Mouse (Mus musculus) hindbrain, embryonic 15.5 days (tissue): ENCODE measurements around the gene Lhpp. TPM values are rescaled to one million over a fixed set of nuclear protein-coding genes. Genes with fewer than 3 reads are reported as not detected.

Experiments
- ATAC-seq: fragments of 200-750 bp; cut with Nextera tagmentation; 2 replicates; pipeline ENCODE4 v1.8.0; 2017; ENCODE audit warnings: low read depth, moderate number of reproducible peaks, moderate TSS enrichment; ENCODE audit not compliant: low FRiP score
- H3K27ac ChIP-seq: fragments of 300-500 bp; sonication (generic); replicated peaks from 2 replicates; pipeline ENCODE4 v1.5.1; 2015; ENCODE audit warnings: mild to moderate bottlenecking, inconsistent platforms
- H3K27me3 ChIP-seq: fragments of 300-500 bp; sonication (generic); 2 replicates; pipeline ENCODE4 v1.6.1; 2015; ENCODE audit warnings: control low read depth, inconsistent platforms
- H3K36me3 ChIP-seq: fragments of 300-500 bp; sonication (generic); 2 replicates; pipeline ENCODE4 v1.6.1; 2015; ENCODE audit warnings: control low read depth, inconsistent platforms
- H3K4me1 ChIP-seq: fragments of 300-500 bp; sonication (generic); replicated peaks from 2 replicates; pipeline ENCODE4 v1.6.1; 2015; ENCODE audit warnings: control low read depth, inconsistent platforms
- H3K4me2 ChIP-seq: fragments of 300-500 bp; sonication (generic); 2 replicates; pipeline ENCODE4 v1.6.1; 2015; ENCODE audit warnings: moderate library complexity, mild to moderate bottlenecking, inconsistent platforms
- H3K4me3 ChIP-seq: fragments of 300-500 bp; sonication (generic); 2 replicates; pipeline ENCODE4 v1.5.1; 2015; ENCODE audit warnings: mild to moderate bottlenecking, inconsistent platforms
- H3K9ac ChIP-seq: fragments of 300-500 bp; sonication (generic); 2 replicates; pipeline ENCODE4 v1.6.1; 2015; ENCODE audit warnings: inconsistent platforms
- H3K9me3 ChIP-seq: fragments of 300-500 bp; sonication (generic); 2 replicates; pipeline ENCODE4 v1.6.1; 2016; ENCODE audit warnings: control low read depth, inconsistent platforms
- WGBS: fragments of 180-500 bp; shearing (Covaris S2); methylation state at CpG from one replicate; pipeline ENCODE4 v1.1.7; 2015; 5-methylcytosine and 5-hydroxymethylcytosine counted together
- polyA plus RNA-seq: library from polyadenylated mRNA; unstranded; fragments of >200 nt; fragmentation: Nextera tagmentation; extraction: Ambion mirVana; gene quantifications from 2 replicates; pipeline ENCODE4 v1.2.1, GENCODE M21; 2015

The Lhpp gene
- polyA plus RNA-seq, 1 experiment from 2014 or later: 50.6 TPM

DNA sequence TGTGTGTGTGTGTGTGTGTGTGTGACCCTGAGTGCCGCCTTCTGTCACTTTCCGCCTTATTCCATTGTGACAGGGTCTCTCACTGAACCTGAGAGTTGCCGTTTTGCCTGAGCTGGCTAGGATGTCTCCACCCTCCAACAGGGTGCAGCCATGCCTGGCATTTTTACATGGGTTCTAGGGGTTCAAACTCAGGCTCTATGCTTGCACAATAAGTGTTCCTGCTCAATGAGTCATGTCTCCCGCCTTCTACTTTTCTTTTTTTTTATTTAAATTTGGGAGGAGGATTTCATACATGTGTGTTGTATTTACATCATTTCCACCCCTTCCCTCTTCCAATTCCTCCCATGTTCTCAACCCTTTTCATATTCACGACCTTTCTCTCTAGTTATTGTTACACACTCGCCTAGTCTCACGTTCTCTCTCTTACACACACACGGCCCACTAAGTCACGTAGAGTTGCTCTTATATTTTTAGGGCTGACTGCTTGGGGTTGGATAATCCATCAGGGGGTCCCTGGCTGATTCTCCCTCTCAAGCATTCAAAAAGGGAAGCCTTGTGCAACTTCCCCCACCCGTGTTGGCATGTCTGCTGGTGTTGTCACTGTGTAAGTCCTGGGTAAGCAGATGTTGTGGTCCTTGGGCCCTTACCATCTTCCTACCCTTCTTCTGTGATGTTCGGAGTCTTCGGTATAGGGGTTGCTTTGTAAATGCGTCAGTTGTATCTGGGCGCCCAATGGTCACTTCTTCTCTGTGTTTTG, 80.5 kb downstream of the Lhpp start:
- no peak overlapping the region for H3K4me3 ChIP-seq
- no peak overlapping the region for H3K9ac ChIP-seq
- H3K36me3 ChIP-seq: peaks cover 6% of the 10 kb centered on the region; the same call in 1 of the 2 replicates
- H3K27ac ChIP-seq: no peak overlapping the region
- no peaks in the 10 kb centered on the region for H3K9me3 ChIP-seq
- H3K4me1 ChIP-seq: peaks cover 10% of the 10 kb centered on the region; the same call in 1 of the 2 replicates
- no peak overlapping the region for H3K4me2 ChIP-seq
- ATAC-seq: no peak
- no peaks in the 10 kb centered on the region for H3K27me3 ChIP-seq
- 91% methylated on average over 14 of the region's 14 CpGs for WGBS

DNA sequence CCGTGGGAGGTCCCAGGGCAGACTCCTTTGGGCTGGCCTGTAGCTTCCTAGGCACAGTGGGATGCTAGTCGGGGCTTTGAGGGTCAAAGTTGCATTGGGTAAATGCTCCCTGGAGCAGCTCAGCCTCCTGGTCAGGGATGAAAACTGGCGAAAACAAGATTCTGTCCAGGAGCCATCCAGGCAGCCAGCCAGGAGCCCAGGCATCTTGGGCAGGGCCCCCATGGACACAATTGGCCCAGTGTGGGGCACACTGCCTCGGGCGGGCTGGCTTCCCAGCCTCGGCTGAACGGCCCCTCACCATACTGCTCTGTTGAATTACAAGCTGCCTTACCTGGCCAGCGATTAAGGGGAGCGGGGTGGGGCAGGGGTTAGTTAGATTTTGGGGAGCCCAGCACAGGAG, 82.3 kb downstream of the Lhpp start:
- Histone ChIP-seq H3K4me1 (peaks cover 10% of the 10 kb centered on the region; the same call in 1 of the 2 replicates), H3K9me3 (no peaks in the 10 kb centered on the region), H3K4me3 (no peak overlapping the region), H3K4me2 (no peak overlapping the region), H3K27me3 (no peaks in the 10 kb centered on the region), H3K27ac (no peak overlapping the region), H3K9ac (no peak overlapping the region), H3K36me3 (peaks cover 6% of the 10 kb centered on the region; the same call in 1 of the 2 replicates)
- 74% methylated on average over 9 of the region's 9 CpGs for WGBS
- no peak for ATAC-seq

DNA sequence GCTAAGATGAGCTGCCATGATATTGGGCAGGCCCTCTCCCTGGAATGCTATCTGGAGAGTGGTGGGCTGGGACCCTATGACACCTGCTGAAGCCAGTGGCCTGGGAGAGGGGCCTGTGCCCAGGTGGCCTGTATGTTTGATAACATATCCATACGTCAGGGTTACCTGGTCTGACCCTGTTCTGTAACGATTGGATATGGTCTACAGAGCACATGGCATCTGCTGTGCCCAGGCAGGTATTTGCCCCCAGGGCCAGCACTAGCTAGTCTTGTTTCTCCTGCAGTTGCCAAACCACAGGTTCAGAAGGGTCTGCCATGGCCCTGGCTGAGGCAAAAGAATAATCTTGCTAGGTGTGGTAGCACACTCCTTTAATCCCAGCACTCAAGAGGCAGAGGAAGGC, 83.1 kb downstream of the Lhpp start:
- 96% methylated on average over 2 of the region's 2 CpGs for WGBS
- Histone ChIP-seq H3K27ac (no peak overlapping the region), H3K4me2 (no peak overlapping the region), H3K36me3 (peaks cover 6% of the 10 kb centered on the region; the same call in 1 of the 2 replicates), H3K9ac (no peak overlapping the region), H3K27me3 (no peaks in the 10 kb centered on the region), H3K4me3 (no peak overlapping the region), H3K4me1 (peaks cover 7% of the 10 kb centered on the region; the same call in 1 of the 2 replicates), H3K9me3 (no peaks in the 10 kb centered on the region)
- no peak for ATAC-seq

DNA sequence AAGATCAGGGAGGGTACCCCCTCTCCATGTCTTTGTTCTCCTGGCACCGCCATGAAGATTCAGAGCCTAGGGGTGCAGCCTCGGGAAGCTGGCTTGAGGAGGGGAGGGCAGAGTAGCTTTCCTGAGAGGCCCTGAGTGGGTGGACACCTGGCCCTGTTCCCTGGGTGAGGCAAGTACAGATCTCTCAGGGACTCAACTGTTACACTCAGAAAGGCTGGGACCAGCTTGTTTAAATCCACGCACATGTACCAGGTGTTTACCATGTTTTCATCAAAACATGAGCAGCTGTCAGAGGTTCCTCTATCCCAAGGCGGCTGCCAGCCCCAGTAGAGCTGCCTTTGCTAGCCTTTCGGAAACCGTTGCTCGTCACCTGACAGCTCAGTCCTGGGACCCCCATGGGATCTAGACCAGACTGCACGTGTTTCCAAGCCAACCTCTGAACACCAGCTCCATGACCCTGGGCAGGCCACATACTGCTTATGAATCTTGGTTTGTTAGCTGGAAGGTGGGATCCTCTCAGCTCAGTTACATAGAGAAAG, 86.9 kb downstream of the Lhpp start:
- Histone ChIP-seq H3K9ac (no peak overlapping the region), H3K4me1 (0 out of 2 replicates have a peak, but pooled peaks cover 5% of the 10 kb centered on the region), H3K27me3 (no peaks in the 10 kb centered on the region), H3K9me3 (no peaks in the 10 kb centered on the region), H3K4me3 (no peak overlapping the region), H3K27ac (no peak overlapping the region), H3K4me2 (no peak overlapping the region), H3K36me3 (peaks cover 6% of the 10 kb centered on the region; the same call in 1 of the 2 replicates)
- ATAC-seq: no peak
- WGBS: 71% methylated on average over 8 of the region's 8 CpGs

DNA sequence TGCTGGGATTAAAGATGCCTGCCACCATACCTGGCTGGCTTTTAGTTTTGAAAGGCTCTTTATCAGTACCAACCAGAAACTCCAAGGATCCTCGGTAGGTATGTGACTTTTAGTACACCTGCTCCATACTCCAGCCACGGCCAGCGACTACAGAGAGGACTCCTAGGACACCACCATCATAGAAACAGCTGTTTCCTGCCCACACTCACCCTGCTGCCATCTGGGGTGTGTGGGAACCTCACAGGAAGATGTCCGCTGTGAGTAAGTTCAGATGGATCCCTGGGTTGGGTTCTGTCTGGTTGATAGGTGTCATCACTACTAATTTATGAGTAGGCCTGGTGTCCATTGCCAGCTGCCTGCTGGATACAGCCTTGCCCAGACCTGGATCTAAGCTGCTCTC, 88.3 kb downstream of the Lhpp start:
- Histone ChIP-seq H3K9ac (no peak overlapping the region), H3K4me1 (no peaks in the 10 kb centered on the region), H3K9me3 (no peaks in the 10 kb centered on the region), H3K27ac (no peak overlapping the region), H3K36me3 (peaks cover 6% of the 10 kb centered on the region; the same call in 1 of the 2 replicates), H3K27me3 (no peaks in the 10 kb centered on the region), H3K4me2 (no peak overlapping the region), H3K4me3 (no peak overlapping the region)
- ATAC-seq: no peak
- 90% methylated on average over 4 of the region's 4 CpGs for WGBS

DNA sequence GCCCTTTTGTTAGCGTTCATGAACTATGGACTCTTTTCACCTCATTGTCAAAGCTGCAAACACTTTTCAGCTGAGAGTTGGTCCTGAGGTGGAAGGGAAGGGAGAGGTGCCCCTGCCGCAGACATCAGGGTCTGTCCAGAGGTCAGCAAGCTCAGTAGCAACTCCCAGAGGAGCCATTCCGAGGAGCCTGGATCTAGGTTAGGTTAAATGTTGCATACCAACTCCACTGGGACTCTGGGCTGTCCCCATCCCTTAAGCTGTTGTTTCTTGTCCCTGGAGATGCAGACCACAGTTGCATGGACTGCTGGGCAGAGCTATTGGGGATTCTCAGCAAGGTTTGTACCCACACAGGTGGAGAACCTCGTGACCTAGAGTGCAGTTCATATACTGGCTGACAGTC, 88.7 kb downstream of the Lhpp start:
- no peak overlapping the region for H3K27ac ChIP-seq
- WGBS: 75% methylated on average over 4 of the region's 4 CpGs

DNA sequence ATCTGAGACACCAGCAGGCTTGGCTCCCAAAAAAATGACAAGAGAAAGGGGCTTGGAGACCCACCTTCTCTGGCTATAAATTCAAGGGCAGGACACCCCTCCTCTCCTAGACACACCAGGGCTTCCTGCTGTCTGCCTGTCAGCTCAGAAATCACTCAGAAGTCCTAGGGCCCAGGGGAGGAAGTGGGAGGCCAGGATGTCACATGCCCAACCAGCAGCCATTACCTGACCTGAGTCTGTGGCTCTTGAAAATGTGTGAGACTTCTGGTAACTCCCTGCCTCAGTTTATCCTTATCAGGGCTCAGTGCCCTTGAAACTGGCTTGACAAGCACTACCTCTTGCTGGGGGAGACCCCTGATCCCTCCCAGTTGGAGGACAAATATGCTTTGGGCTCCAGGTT, 89.2 kb downstream of the Lhpp start:
- H3K9me3 ChIP-seq: no peaks in the 10 kb centered on the region
- H3K4me3 ChIP-seq: no peak overlapping the region
- no peak for ATAC-seq
- H3K4me1 ChIP-seq: no peaks in the 10 kb centered on the region
- no peaks in the 10 kb centered on the region for H3K27me3 ChIP-seq
- no peak overlapping the region for H3K4me2 ChIP-seq
- H3K27ac ChIP-seq: no peak overlapping the region
- H3K9ac ChIP-seq: no peak overlapping the region
- peaks cover 5% of the 10 kb centered on the region; the same call in 1 of the 2 replicates for H3K36me3 ChIP-seq

More for the DNA sequence above, 88.7 kb downstream of the Lhpp start:
- H3K4me1 ChIP-seq: no peaks in the 10 kb centered on the region
- H3K36me3 ChIP-seq: peaks cover 6% of the 10 kb centered on the region; the same call in 1 of the 2 replicates
- no peaks in the 10 kb centered on the region for H3K9me3 ChIP-seq
- H3K9ac ChIP-seq: no peak overlapping the region
- no peaks in the 10 kb centered on the region for H3K27me3 ChIP-seq
- H3K4me3 ChIP-seq: no peak overlapping the region
- H3K4me2 ChIP-seq: no peak overlapping the region
- no peak for ATAC-seq

DNA sequence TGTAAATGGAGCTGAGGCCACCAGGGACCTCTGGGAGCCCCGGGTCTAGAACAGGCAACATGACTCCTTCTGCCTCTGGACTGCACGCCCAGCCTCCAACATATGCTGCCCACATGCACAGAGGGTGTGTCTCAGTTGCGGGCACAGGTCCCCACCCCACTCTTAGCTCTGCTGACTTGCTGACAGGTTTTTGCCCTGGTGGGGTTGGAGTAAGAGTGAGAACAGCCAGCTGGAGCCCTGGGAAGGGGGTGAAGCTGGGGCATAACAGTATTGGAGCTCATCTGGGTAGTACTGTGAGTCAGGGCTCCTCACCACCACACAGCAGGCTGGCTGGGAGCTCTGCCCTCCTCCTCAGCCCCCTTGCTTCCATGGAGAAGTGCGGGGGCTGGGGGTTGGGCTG, 89.7 kb downstream of the Lhpp start:
- Histone ChIP-seq H3K4me2 (no peak overlapping the region), H3K36me3 (peaks cover under 1% of the 10 kb centered on the region; the same call in 1 of the 2 replicates), H3K27me3 (no peaks in the 10 kb centered on the region), H3K27ac (no peak overlapping the region), H3K9me3 (no peaks in the 10 kb centered on the region), H3K4me3 (no peak overlapping the region), H3K4me1 (no peaks in the 10 kb centered on the region), H3K9ac (no peak overlapping the region)
- ATAC-seq: no peak
- WGBS: 92% methylated on average over 4 of the region's 4 CpGs

DNA sequence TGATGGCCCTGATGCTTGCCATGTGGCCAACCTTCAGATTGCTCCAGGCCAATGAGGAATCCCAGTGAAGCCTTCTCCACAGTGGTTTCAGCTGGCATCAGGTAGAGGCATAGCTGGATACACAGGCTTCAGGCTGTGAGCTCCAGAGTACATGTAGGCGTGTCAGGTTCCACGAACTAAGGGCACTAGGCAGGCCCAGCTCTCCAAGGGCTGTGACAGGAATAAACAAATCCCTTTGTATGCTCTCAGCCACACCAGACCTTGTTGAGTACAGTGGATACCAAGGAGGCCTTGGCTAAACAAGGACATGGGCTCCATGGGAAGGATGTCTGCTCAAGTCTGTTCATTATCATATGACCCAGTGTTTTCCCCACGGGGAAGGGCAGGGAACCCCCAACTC, 91.0 kb downstream of the Lhpp start:
- Histone ChIP-seq H3K27ac (no peak overlapping the region), H3K4me1 (no peaks in the 10 kb centered on the region), H3K4me3 (no peak overlapping the region), H3K36me3 (no peaks in the 10 kb centered on the region), H3K9ac (no peak overlapping the region), H3K27me3 (no peaks in the 10 kb centered on the region), H3K9me3 (no peaks in the 10 kb centered on the region), H3K4me2 (no peak overlapping the region)
- no peak for ATAC-seq
- 82% methylated on average over 3 of the region's 3 CpGs for WGBS

DNA sequence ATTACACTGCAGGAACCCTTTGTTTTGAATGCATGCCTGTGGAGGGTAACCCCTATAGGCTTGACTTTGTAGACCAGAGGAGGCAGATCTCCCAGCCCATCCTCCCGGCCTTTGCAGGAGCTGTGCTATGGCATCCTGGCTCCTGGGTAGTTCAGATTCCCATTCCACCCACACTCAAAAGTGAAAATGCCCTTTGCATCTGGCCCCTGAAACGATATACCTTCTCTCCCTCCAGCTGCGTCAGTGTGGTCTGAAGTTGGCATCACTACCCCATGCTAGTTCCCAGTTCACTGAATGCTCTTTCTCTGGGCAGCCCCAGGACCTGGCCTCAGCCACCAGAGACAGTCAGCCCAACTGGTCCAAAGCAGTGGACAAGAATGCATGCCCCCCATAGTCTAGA, 91.6 kb downstream of the Lhpp start:
- Histone ChIP-seq H3K27me3 (no peaks in the 10 kb centered on the region), H3K4me1 (no peaks in the 10 kb centered on the region), H3K27ac (no peak overlapping the region), H3K4me2 (no peak overlapping the region), H3K36me3 (no peaks in the 10 kb centered on the region), H3K4me3 (no peak overlapping the region), H3K9me3 (no peaks in the 10 kb centered on the region), H3K9ac (no peak overlapping the region)
- 82% methylated on average over 3 of the region's 3 CpGs for WGBS
- ATAC-seq: no peak

DNA sequence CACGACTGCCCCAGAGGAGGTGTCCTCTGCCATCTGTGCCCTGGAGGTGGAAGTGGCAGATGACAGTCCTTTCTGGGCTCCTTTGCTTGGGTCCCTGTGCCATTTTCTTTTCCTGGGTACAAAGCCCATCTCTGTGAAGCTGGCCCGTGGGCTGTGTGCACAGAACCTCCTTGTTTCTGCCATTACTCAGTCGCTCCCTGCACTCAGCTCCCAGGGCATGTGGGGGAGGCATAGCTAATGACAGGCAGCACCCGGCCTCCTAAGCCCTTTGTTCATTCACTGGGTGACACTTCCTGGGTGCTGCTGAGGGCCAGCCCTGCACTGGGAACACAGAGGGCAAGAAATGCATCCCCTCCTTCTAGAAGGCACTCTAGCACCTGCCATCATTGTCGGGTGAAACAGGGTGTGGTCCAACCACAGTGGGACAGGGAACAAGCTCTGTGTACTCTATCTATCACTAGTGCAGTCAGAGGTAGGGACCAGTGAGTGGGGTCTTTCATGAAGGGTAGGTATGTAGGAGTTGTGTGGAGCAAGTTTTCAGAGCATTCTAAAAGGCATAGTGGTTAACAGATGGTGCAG, 92.1 kb downstream of the Lhpp start:
- no peak overlapping the region for H3K4me3 ChIP-seq
- no peaks in the 10 kb centered on the region for H3K9me3 ChIP-seq
- H3K36me3 ChIP-seq: no peaks in the 10 kb centered on the region
- H3K4me2 ChIP-seq: no peak overlapping the region
- no peak for ATAC-seq
- H3K27me3 ChIP-seq: no peaks in the 10 kb centered on the region
- 83% methylated on average over 5 of the region's 5 CpGs for WGBS
- H3K27ac ChIP-seq: no peak overlapping the region
- H3K9ac ChIP-seq: no peak overlapping the region
- H3K4me1 ChIP-seq: no peaks in the 10 kb centered on the region

DNA sequence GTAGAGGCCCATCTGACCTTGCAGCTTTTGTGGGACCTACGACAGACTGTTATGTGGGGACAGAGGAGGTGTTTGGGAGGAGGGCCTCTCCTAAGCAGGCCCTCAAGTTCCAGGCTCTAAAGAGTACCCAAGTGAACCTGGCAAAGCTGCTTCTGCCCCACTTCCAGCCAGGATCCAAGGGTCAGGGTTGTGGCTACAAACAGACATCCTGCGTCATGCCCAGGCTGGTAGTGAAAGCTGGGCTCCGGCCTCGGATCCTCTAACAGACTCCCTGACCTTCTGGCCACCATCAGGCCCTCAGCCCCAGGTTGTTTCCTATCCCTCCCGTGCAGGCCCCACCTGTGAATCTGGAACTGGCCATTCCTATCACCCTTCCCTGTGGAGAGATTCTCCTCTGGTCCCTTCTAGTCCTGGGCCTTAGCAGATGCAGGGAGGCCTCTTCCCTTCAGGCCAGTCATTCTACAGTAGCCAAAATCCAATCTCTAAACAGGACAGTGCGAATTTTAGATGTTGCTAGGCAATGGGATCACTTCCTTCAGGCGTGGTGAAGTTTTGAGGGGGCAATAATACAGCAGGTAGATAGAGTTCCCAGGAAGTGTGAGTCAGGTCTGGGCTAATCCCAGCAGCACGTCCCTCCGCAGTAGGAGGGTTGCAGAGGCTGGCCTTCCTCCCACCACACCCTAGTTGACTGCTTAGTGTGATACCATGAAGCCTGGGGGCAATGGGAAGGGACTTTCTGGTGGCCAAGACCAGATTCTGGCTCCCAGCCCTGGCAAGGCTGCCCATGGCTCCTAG, 93.3 kb downstream of the Lhpp start:
- 87% methylated on average over 9 of the region's 9 CpGs for WGBS
- H3K27me3 ChIP-seq: no peaks in the 10 kb centered on the region
- no peak for ATAC-seq
- no peak overlapping the region for H3K27ac ChIP-seq
- no peaks in the 10 kb centered on the region for H3K36me3 ChIP-seq
- no peak overlapping the region for H3K4me3 ChIP-seq
- no peaks in the 10 kb centered on the region for H3K9me3 ChIP-seq
- no peak overlapping the region for H3K4me2 ChIP-seq
- H3K4me1 ChIP-seq: no peaks in the 10 kb centered on the region
- no peak overlapping the region for H3K9ac ChIP-seq
